In genomic region chr10:75105687-75106086, GRCm38 (mm10) we compare ENCODE assay signal across 12 mouse cellular contexts. TPM values are rescaled to one million over a fixed set of nuclear protein-coding genes. Genes with fewer than 3 reads are reported as not detected.
A peak's percentile ranks its signal among the peaks of the same experiment; 100 is the strongest.
DNase-seq lines count a peak whose midpoint lies in the region; ATAC-seq and TF ChIP-seq lines count a peak whose summit lies in the region.
"Had no signal": no experiment of that assay in that cellular context is flagged by ENCODE, and none has a peak within 500 bp of the region (broad histone marks: within the 10 kb centered on the region; RNA-seq: fewer than 3 reads in every experiment).

No protein-coding gene starts in this region.

- H3K27ac ChIP-seq in heart, embryonic 15.5 days: 0 out of 2 replicates have a peak overlapping the region, but pooled peaks have one; percentile 31
- H3K27ac ChIP-seq in CH12.LX (ENCODE audit: insufficient read depth, low read depth): peak overlapping the region; percentile 50; the same call in 1 of the 2 replicates
- H3K27ac ChIP-seq: hindbrain, embryonic 10.5 days had no signal

- H3K9ac ChIP-seq in heart, embryonic 15.5 days: no peak overlapping the region
- no peak overlapping the region for H3K9ac ChIP-seq in CH12.LX (ENCODE audit: insufficient read depth, low read depth)

- WGBS in heart, embryonic 15.5 days: 80% methylated on average over 5 of the region's 5 CpGs

- DNase-seq in heart, postnatal 4 days: no peak
- DNase-seq in 416B (ENCODE audit: low read depth): peak; percentile 93
- DNase-seq in CH12.LX (ENCODE audit: extremely low read depth): no peak
- DNase-seq in adrenal gland, postnatal 4 days (ENCODE audit: low spot score in 2 of 2): no peak
- DNase-seq in Muller cell, postnatal 12 days (ENCODE audit: inconsistent ontology term): no peak
- DNase-seq in embryo, embryonic 9.5 days (ENCODE audit: extremely low spot score): no peak
- DNase-seq: adrenal gland, postnatal 10 days; cerebellum, postnatal 10 days; lung, adult 2 months had no signal

- no peak overlapping the region for H3K4me2 ChIP-seq in heart, embryonic 15.5 days
- H3K4me2 ChIP-seq in CH12.LX (ENCODE audit: insufficient read depth, low read depth, poor library complexity, severe bottlenecking): no peak overlapping the region

- no peak overlapping the region for H3K4me3 ChIP-seq in heart, embryonic 15.5 days
- H3K4me3 ChIP-seq in CH12.LX (replicated peaks in 1 of 3; ENCODE audit: low read depth in 2 of 3, low read length in 2 of 3, poor library complexity in 1 of 3): no peak overlapping the region
- H3K4me3 ChIP-seq: hindbrain, embryonic 10.5 days had no signal

- no peaks in the 10 kb centered on the region for H3K79me2 ChIP-seq in CH12.LX (replicated peaks; ENCODE audit: control insufficient read depth, extremely low read depth, insufficient read depth, poor library complexity, severe bottlenecking)

- no peaks in the 10 kb centered on the region for H3K36me3 ChIP-seq in heart, embryonic 15.5 days
- H3K36me3 ChIP-seq in CH12.LX (replicated peaks in 1 of 2; ENCODE audit: control insufficient read depth in 1 of 2, insufficient read depth in 1 of 2, low read length in 1 of 2): peaks cover 0 to 30% of the 10 kb centered on the region in 2 experiments
- H3K36me3 ChIP-seq: hindbrain, embryonic 10.5 days had no signal

- no peak for TF ChIP-seq CTCF in CH12.LX (conservative IDR thresholded peaks at IDR 0.05 in 1 of 2, IDR thresholded peaks at IDR 0.05 in 1 of 2; ENCODE audit: low read depth in 2 of 2, low read length in 2 of 2)

- dilution Hi-C loops in CH12.LX (cut with MboI; ENCODE audit: extremely low pct_ligation_motif_present, extremely low pct_unique_long_range_greater_than_20kb, low sequenced_read_pairs): no loop called here

- TF ChIP-seq EP300 in CH12.LX (IDR thresholded peaks at IDR 0.05; ENCODE audit: low read length): no peak

- no peak for TF ChIP-seq POLR2A in CH12.LX (IDR thresholded peaks at IDR 0.05; ENCODE audit: low read depth, low read length)

- H3K27me3 ChIP-seq in heart, embryonic 15.5 days: peaks cover 26% of the 10 kb centered on the region
- no peaks in the 10 kb centered on the region for H3K27me3 ChIP-seq in CH12.LX (replicated peaks)

- ATAC-seq in heart, embryonic 15.5 days (replicated peaks; ENCODE audit: insufficient number of reproducible peaks, insufficient read depth, low FRiP score, low read depth): no peak
- peak; percentile 55 for ATAC-seq in inflammation-experienced regulatory T-cells, adult 6 months

- in situ Hi-C loops in CH12.LX (cut with MboI; ENCODE audit: low pct_ligation_motif_present, low pct_unique_long_range_greater_than_20kb, low sequenced_read_pairs): no loop called here

- peaks cover 40% of the 10 kb centered on the region for H3K4me1 ChIP-seq in heart, embryonic 15.5 days (replicated peaks)
- peaks cover 25 to 60% of the 10 kb centered on the region in 2 experiments for H3K4me1 ChIP-seq in CH12.LX (ENCODE audit: control insufficient read depth in 1 of 2, insufficient read depth in 2 of 2)

- TF ChIP-seq RAD21 in CH12.LX (IDR thresholded peaks at IDR 0.05; ENCODE audit: low read depth, low read length): no peak

- no peaks in the 10 kb centered on the region for H3K9me3 ChIP-seq in heart, embryonic 15.5 days (replicated peaks)
- H3K9me3 ChIP-seq in CH12.LX (replicated peaks; ENCODE audit: low read length): no peaks in the 10 kb centered on the region
- H3K9me3 ChIP-seq: hindbrain, embryonic 10.5 days had no signal

TF ChIP-seq in CH12.LX, 34 proteins besides CTCF, POLR2A, EP300 and RAD21:
- TF ChIP-seq JUND (conservative IDR thresholded peaks at IDR 0.05; ENCODE audit: low read depth, low read length): no peak
- no peak for TF ChIP-seq UBTF (IDR thresholded peaks at IDR 0.05; ENCODE audit: low read depth, low read length)
- no peak for TF ChIP-seq ZMIZ1 (IDR thresholded peaks at IDR 0.05; ENCODE audit: low read depth, low read length)
- TF ChIP-seq ELF1 (IDR thresholded peaks at IDR 0.05; ENCODE audit: low read depth, low read length): no peak
- TF ChIP-seq MEF2A (IDR thresholded peaks at IDR 0.05; ENCODE audit: borderline replicate concordance, low read depth, low read length): no peak
- no peak for TF ChIP-seq TCF12 (IDR thresholded peaks at IDR 0.05; ENCODE audit: low read depth, low read length)
- no peak for TF ChIP-seq ZC3H11A (IDR thresholded peaks at IDR 0.05; ENCODE audit: low read depth, low read length)
- TF ChIP-seq USF2 (conservative IDR thresholded peaks at IDR 0.05; ENCODE audit: low read depth, low read length): no peak
- TF ChIP-seq MAX (IDR thresholded peaks at IDR 0.05; ENCODE audit: low read length): no peak
- no peak for TF ChIP-seq CHD2 (IDR thresholded peaks at IDR 0.05; ENCODE audit: low read length)
- no peak for TF ChIP-seq CHD1 (IDR thresholded peaks at IDR 0.05; ENCODE audit: low read depth, low read length)
- TF ChIP-seq IRF4 (IDR thresholded peaks at IDR 0.05; ENCODE audit: low read depth, low read length): no peak
- TF ChIP-seq ETS1 (conservative IDR thresholded peaks at IDR 0.05; ENCODE audit: low read depth, low read length): no peak
- TF ChIP-seq KAT2A (IDR thresholded peaks at IDR 0.05; ENCODE audit: insufficient replicate concordance, low read length): no peak
- TF ChIP-seq ZNF384 (IDR thresholded peaks at IDR 0.05; ENCODE audit: low read depth, low read length): no peak
- TF ChIP-seq BHLHE40 (IDR thresholded peaks at IDR 0.05; ENCODE audit: low read depth, low read length): no peak
- no peak for TF ChIP-seq SIN3A (IDR thresholded peaks at IDR 0.05; ENCODE audit: low read length)
- TF ChIP-seq NELFE (IDR thresholded peaks at IDR 0.05; ENCODE audit: low read depth, low read length): no peak
- no peak for TF ChIP-seq GABPA (IDR thresholded peaks at IDR 0.05; ENCODE audit: insufficient replicate concordance, low read depth, low read length)
- no peak for TF ChIP-seq SMC3 (IDR thresholded peaks at IDR 0.05; ENCODE audit: low read depth, low read length)
TF ChIP-seq in CH12.LX: peak in this region for 0.

RNA-seq across cellular contexts. Expression of gene Bcr, which starts 45.3 kb away (rescaled TPM):
- polyA plus RNA-seq in heart, embryonic 15.5 days (2015; fragmentation: Nextera tagmentation; extraction: Ambion mirVana): 9.7 and 10.2 TPM in 2 replicates
- total RNA-seq in heart, postnatal 4 days (2021): 10 to 100 TPM; 15.5 to 16.4 TPM
- 18.2 and 22.1 TPM in 2 replicates for total RNA-seq in CH12.LX (2012; rRNA removed)
- total RNA-seq in CH12.LX (2014; rRNA removed): 4.0 and 4.3 TPM in 2 replicates
- polyA plus RNA-seq in CH12.LX (2012; ENCODE audit: insufficient read length, low read depth): 18.6 and 20.0 TPM in 2 replicates
- polyA plus RNA-seq in inflammation-experienced regulatory T-cells, adult 6 months (2017; shearing (Covaris generic)): 1 to 10 TPM; 5.5 to 9.0 (median 6.4) TPM
- total RNA-seq in adrenal gland, postnatal 4 days (2021): 10 to 100 TPM; 28.2 to 31.7 TPM
